Mouse (Mus musculus): ENCODE measurements around the gene Fam114a1.

DNA sequence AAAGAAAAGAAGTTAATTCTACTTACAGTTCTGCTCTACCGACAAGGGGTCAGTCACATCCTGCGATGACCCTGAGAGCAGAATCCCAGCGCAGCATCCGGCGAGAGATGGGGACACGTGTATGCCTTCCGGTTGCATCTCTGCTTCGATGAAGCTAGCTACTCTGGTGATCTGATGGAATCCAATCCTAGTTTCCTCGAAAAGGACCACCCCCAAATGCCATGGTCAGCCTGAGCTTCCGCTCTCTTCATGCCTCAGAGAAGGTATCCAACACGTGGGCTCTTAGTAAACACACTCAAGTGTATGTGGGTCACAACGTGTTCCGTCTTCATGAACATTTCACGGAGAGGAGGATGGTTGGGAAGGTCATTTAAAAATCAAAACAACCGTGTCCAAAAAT lies 37.1 kb upstream of the Fam114a1 start:
- TF ChIP-seq CTCF (IDR thresholded peaks at IDR 0.05; ENCODE audit: low read depth, low read length) = no peak
- TF ChIP-seq POLR2A (IDR thresholded peaks at IDR 0.05; ENCODE audit: borderline replicate concordance, low read depth, low read length) = no peak

All from bone marrow macrophage, adult 2 months (primary cell).